Mouse (Mus musculus) neural tube, embryonic 12.5 days (tissue): Measurements from ENCODE around the gene Taar1. TPM values are rescaled to one million over a fixed set of nuclear protein-coding genes. Genes with fewer than 3 reads are reported as not detected.

Experiments
- ATAC-seq: fragments of 200-750 bp; cut with Nextera tagmentation; 2 replicates; pipeline ENCODE4 v1.8.0; 2017; ENCODE audit warnings: low read depth, mild to moderate bottlenecking, moderate TSS enrichment, moderate library complexity; ENCODE audit not compliant: low FRiP score
- H3K27ac ChIP-seq: fragments of 300-500 bp; sonication (generic); 2 replicates; pipeline ENCODE4 v1.5.1; 2016
- H3K27me3 ChIP-seq: fragments of 300-500 bp; sonication (generic); replicated peaks from 2 replicates; pipeline ENCODE4 v1.6.1; 2016; ENCODE audit warnings: mild to moderate bottlenecking
- H3K36me3 ChIP-seq: fragments of 300-500 bp; sonication (generic); 2 replicates; pipeline ENCODE4 v1.6.1; 2016; ENCODE audit warnings: mild to moderate bottlenecking
- H3K4me1 ChIP-seq: fragments of 300-500 bp; sonication (generic); 2 replicates; pipeline ENCODE4 v1.6.1; 2016
- H3K4me2 ChIP-seq: fragments of 300-500 bp; sonication (generic); replicated peaks from 2 replicates; pipeline ENCODE4 v1.6.1; 2016; ENCODE audit warnings: mild to moderate bottlenecking
- H3K4me3 ChIP-seq: fragments of 300-500 bp; sonication (generic); 2 replicates; pipeline ENCODE4 v1.5.1; 2016
- H3K9ac ChIP-seq: fragments of 300-500 bp; sonication (generic); 2 replicates; pipeline ENCODE4 v1.6.1; 2016; ENCODE audit warnings: mild to moderate bottlenecking
- H3K9me3 ChIP-seq: fragments of 300-500 bp; sonication (generic); 2 replicates; pipeline ENCODE4 v1.6.1; 2016; ENCODE audit warnings: mild to moderate bottlenecking
- WGBS: fragments of 180-500 bp; shearing (Covaris S2); methylation state at CpG from one replicate; pipeline ENCODE4 v1.1.7; 2016; 5-methylcytosine and 5-hydroxymethylcytosine counted together
- polyA plus RNA-seq: library from polyadenylated mRNA; unstranded; fragments of >200 nt; fragmentation: Nextera tagmentation; extraction: Ambion mirVana; gene quantifications from 2 replicates; pipeline ENCODE4 v1.2.1, GENCODE M21; 2016

The Taar1 gene
- polyA plus RNA-seq, 1 experiment from 2014 or later: not detected

GRCm38 (mm10) chr10:23942465-23942864 is 22.3 kb downstream of the Taar1 start:
- Histone ChIP-seq H3K36me3 (no peaks in the 10 kb centered on the region), H3K4me2 (no peak overlapping the region), H3K27me3 (no peaks in the 10 kb centered on the region), H3K9ac (no peak overlapping the region), H3K9me3 (no peaks in the 10 kb centered on the region), H3K4me1 (no peaks in the 10 kb centered on the region), H3K4me3 (no peak overlapping the region), H3K27ac (no peak overlapping the region)
- no peak for ATAC-seq
- WGBS: 80% methylated on average over 5 of the region's 5 CpGs

- no peak overlapping the region for H3K27ac ChIP-seq
- no peaks in the 10 kb centered on the region for H3K36me3 ChIP-seq
- H3K4me3 ChIP-seq: no peak overlapping the region
- H3K9ac ChIP-seq: no peak overlapping the region
- WGBS: 79% methylated on average over 7 of the region's 7 CpGs
- no peak overlapping the region for H3K4me2 ChIP-seq
- no peaks in the 10 kb centered on the region for H3K27me3 ChIP-seq
- ATAC-seq: no peak
- H3K4me1 ChIP-seq: no peaks in the 10 kb centered on the region
- H3K9me3 ChIP-seq: no peaks in the 10 kb centered on the region
Observed at GRCm38 (mm10) chr10:23948026-23948425, 27.9 kb downstream of the Taar1 start.

- H3K4me3 ChIP-seq: no peak within 1 kb of the TSS
- no peaks in the 10 kb centered on the region for H3K36me3 ChIP-seq
- no peak within 1 kb of the TSS for H3K27ac ChIP-seq
- 91% methylated on average over 16 of the region's 16 CpGs for WGBS
- no peak within 1 kb of the TSS for H3K9ac ChIP-seq
- no peaks in the 10 kb centered on the region for H3K4me1 ChIP-seq
- no peak for ATAC-seq
- H3K9me3 ChIP-seq: no peaks in the 10 kb centered on the region
- no peak within 1 kb of the TSS for H3K4me2 ChIP-seq
- H3K27me3 ChIP-seq: no peaks in the 10 kb centered on the region
Observed at GRCm38 (mm10) chr10:23949508-23950005, 29.4 kb downstream of the Taar1 start, which contains the start of gene Taar3. TSS of gene Taar3 (plus strand) at chr10:23949558.

GRCm38 (mm10) chr10:23951714-23952113 is 31.6 kb downstream of the Taar1 start:
- no peak for ATAC-seq
- Histone ChIP-seq H3K4me2 (no peak overlapping the region), H3K36me3 (no peaks in the 10 kb centered on the region), H3K9me3 (no peaks in the 10 kb centered on the region), H3K27ac (no peak overlapping the region), H3K4me1 (no peaks in the 10 kb centered on the region), H3K4me3 (no peak overlapping the region), H3K9ac (no peak overlapping the region), H3K27me3 (no peaks in the 10 kb centered on the region)
- 87% methylated on average over 6 of the region's 6 CpGs for WGBS

- no peaks in the 10 kb centered on the region for H3K27me3 ChIP-seq
- no peak for ATAC-seq
- no peak overlapping the region for H3K4me2 ChIP-seq
- H3K4me1 ChIP-seq: no peaks in the 10 kb centered on the region
- H3K9me3 ChIP-seq: no peaks in the 10 kb centered on the region
- H3K27ac ChIP-seq: no peak overlapping the region
- 64% methylated on average over 3 of the region's 3 CpGs for WGBS
- no peaks in the 10 kb centered on the region for H3K36me3 ChIP-seq
- no peak overlapping the region for H3K9ac ChIP-seq
- H3K4me3 ChIP-seq: no peak overlapping the region
Observed at GRCm38 (mm10) chr10:23959071-23959470, 38.9 kb downstream of the Taar1 start.

GRCm38 (mm10) chr10:23960444-23960915 is 40.3 kb downstream of the Taar1 start, which contains the start of gene Taar4:
TSS of gene Taar4 (plus strand) at chr10:23960494.
- Histone ChIP-seq H3K36me3 (no peaks in the 10 kb centered on the region), H3K27ac (no peak within 1 kb of the TSS), H3K4me1 (no peaks in the 10 kb centered on the region), H3K9me3 (no peaks in the 10 kb centered on the region), H3K4me2 (no peak within 1 kb of the TSS), H3K27me3 (no peaks in the 10 kb centered on the region), H3K9ac (no peak within 1 kb of the TSS), H3K4me3 (no peak within 1 kb of the TSS)
- WGBS: 89% methylated on average over 13 of the region's 13 CpGs
- ATAC-seq: no peak

- no peak overlapping the region for H3K4me3 ChIP-seq
- no peaks in the 10 kb centered on the region for H3K9me3 ChIP-seq
- no peak overlapping the region for H3K9ac ChIP-seq
- 66% methylated on average over 3 of the region's 3 CpGs for whole genome bisulfite sequencing
- no peaks in the 10 kb centered on the region for H3K27me3 ChIP-seq
- no peak overlapping the region for H3K27ac ChIP-seq
- ATAC-seq: no peak
- no peaks in the 10 kb centered on the region for H3K4me1 ChIP-seq
- no peaks in the 10 kb centered on the region for H3K36me3 ChIP-seq
- no peak overlapping the region for H3K4me2 ChIP-seq
Observed at GRCm38 (mm10) chr10:23963444-23963843, 43.3 kb downstream of the Taar1 start.

GRCm38 (mm10) chr10:23964921-23965610 is 44.9 kb downstream of the Taar1 start:
- Histone ChIP-seq H3K4me3 (no peak overlapping the region), H3K4me1 (no peaks in the 10 kb centered on the region), H3K36me3 (no peaks in the 10 kb centered on the region), H3K9me3 (no peaks in the 10 kb centered on the region), H3K27me3 (no peaks in the 10 kb centered on the region), H3K9ac (no peak overlapping the region), H3K4me2 (no peak overlapping the region), H3K27ac (no peak overlapping the region)
- WGBS: 94% methylated on average over 6 of the region's 6 CpGs
- no peak for ATAC-seq

- Histone ChIP-seq H3K4me2 (no peak within 1 kb of the TSS), H3K4me3 (no peak within 1 kb of the TSS), H3K27me3 (no peaks in the 10 kb centered on the region), H3K27ac (no peak within 1 kb of the TSS), H3K4me1 (no peaks in the 10 kb centered on the region), H3K9ac (no peak within 1 kb of the TSS), H3K9me3 (no peaks in the 10 kb centered on the region), H3K36me3 (no peaks in the 10 kb centered on the region)
- 92% methylated on average over 11 of the region's 11 CpGs for WGBS
- ATAC-seq: no peak
Observed at GRCm38 (mm10) chr10:23970656-23971165, 50.6 kb downstream of the Taar1 start, which contains the start of gene Taar5. TSS of gene Taar5 (plus strand) at chr10:23970706.

Other genes with a start within 250 kb of the Taar1 start
- gene Rps12, start 133.1 kb upstream of the Taar1 start, polyA plus RNA-seq: 105 and 112 TPM in 2 replicates
- gene Slc18b1, start 123.4 kb upstream of the Taar1 start, polyA plus RNA-seq: 12.0 and 16.7 TPM in 2 replicates
- gene Vnn3, start 68.9 kb upstream of the Taar1 start, polyA plus RNA-seq: not detected in 2 replicates
- gene Vnn1, start 25.7 kb upstream of the Taar1 start, polyA plus RNA-seq: 0.42 and 0.44 TPM in 2 replicates
- not detected in 2 replicates for gene Taar2, start 18.2 kb downstream of the Taar1 start, polyA plus RNA-seq
- gene Taar3, start 29.2 kb downstream of the Taar1 start, polyA plus RNA-seq: not detected in 2 replicates
- not detected in 2 replicates for gene Taar4, start 40.1 kb downstream of the Taar1 start, polyA plus RNA-seq
- gene Taar5, start 50.4 kb downstream of the Taar1 start, polyA plus RNA-seq: not detected in 2 replicates
- gene Taar6, start 65.3 kb downstream of the Taar1 start, polyA plus RNA-seq: not detected in 2 replicates
- gene Taar7a, start 73.1 kb downstream of the Taar1 start, polyA plus RNA-seq: not detected in 2 replicates
- not detected in 2 replicates for gene Taar7b, start 79.6 kb downstream of the Taar1 start, polyA plus RNA-seq
- gene Taar7d, start 106.9 kb downstream of the Taar1 start, polyA plus RNA-seq: not detected in 2 replicates
- not detected in 2 replicates for gene Taar7e, start 117.3 kb downstream of the Taar1 start, polyA plus RNA-seq
- gene Taar7f, start 129.2 kb downstream of the Taar1 start, polyA plus RNA-seq: not detected in 2 replicates
- gene Taar8a, start 156.1 kb downstream of the Taar1 start, polyA plus RNA-seq: not detected in 2 replicates
- not detected in 2 replicates for gene Taar8b, start 171.9 kb downstream of the Taar1 start, polyA plus RNA-seq
- gene Taar8c, start 181.6 kb downstream of the Taar1 start, polyA plus RNA-seq: not detected in 2 replicates
- not detected in 2 replicates for gene Taar9, start 189.2 kb downstream of the Taar1 start, polyA plus RNA-seq
- gene Stx7, start 228.9 kb downstream of the Taar1 start, polyA plus RNA-seq: 151 and 171 TPM in 2 replicates